Mouse (Mus musculus) lung, adult 2 months (tissue): ENCODE data around the gene Car10. TPM values are rescaled to one million over a fixed set of nuclear protein-coding genes. Genes with fewer than 3 reads are reported as not detected.

Experiments
- DNase-seq: peaks from one replicate; pipeline ENCODE4 v3.0.0; 2022
- H3K4me1 ChIP-seq: fragments of 200-500 bp; 2 replicates; pipeline ENCODE4 v1.6.1; 2011; ENCODE audit warnings: low read length; ENCODE audit not compliant: control insufficient read depth, insufficient read depth
- H3K4me3 ChIP-seq: fragments of 200-500 bp; replicated peaks from 2 replicates; pipeline ENCODE3; 2011; ENCODE audit warnings: low read depth, mild to moderate bottlenecking, control low read depth, low read length; ENCODE audit errors: extremely low read depth
- CTCF ChIP-seq: fragments of 200-500 bp; IDR thresholded peaks from 2 replicates; pipeline ENCODE4 v1.5.1; 2011; ENCODE audit warnings: mild to moderate bottlenecking, low read length, control low read depth; ENCODE audit not compliant: insufficient read depth
- POLR2A ChIP-seq: fragments of 200-500 bp; IDR thresholded peaks from 2 replicates; pipeline ENCODE4 v1.6.1; 2011; ENCODE audit warnings: low read depth, mild to moderate bottlenecking, control low read depth, low read length, borderline replicate concordance; ENCODE audit errors: extremely low read depth
- WGBS: fragments of 180-500 bp; shearing (Covaris S2); methylation state at CpG from one replicate; pipeline ENCODE4 v1.1.7; 2018; 5-methylcytosine and 5-hydroxymethylcytosine counted together
- polyA plus RNA-seq: library from polyadenylated mRNA; depleted of rRNA; stranded (reverse); fragments of >200 nt; gene quantifications from 2 replicates; pipeline ENCODE4 v1.2.3, GENCODE M21; 2012

Car10 gene
- polyA plus RNA-seq, 1 experiment, result not detected

DNA sequence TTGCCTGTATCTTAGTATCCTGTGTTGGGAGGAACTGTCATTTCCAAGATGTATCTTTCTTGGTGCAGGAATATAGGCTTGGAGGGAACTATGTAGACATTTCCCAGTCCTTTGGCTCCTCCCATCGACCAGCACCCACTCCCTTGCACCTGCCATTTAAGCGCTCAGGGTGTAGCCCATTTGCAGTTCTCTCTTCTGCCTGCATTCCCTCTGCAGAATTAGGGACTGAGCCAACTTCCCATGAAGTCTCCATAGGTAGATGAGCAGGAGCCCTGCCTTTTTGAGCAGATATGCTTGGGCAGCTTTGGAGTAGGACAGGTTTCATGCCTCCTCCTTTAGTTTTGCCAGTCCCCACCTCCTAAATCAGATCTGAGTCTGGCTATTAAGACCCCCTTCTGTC is 3.3 kb downstream of the Car10 start:
- TF ChIP-seq POLR2A (no peak), CTCF (no peak)
- H3K4me1 ChIP-seq, result no peaks in the 10 kb centered on the region
- no peak for DNase-seq
- no peak overlapping the region for H3K4me3 ChIP-seq
- WGBS, result 8% methylated on average over 2 of the region's 2 CpGs

DNA sequence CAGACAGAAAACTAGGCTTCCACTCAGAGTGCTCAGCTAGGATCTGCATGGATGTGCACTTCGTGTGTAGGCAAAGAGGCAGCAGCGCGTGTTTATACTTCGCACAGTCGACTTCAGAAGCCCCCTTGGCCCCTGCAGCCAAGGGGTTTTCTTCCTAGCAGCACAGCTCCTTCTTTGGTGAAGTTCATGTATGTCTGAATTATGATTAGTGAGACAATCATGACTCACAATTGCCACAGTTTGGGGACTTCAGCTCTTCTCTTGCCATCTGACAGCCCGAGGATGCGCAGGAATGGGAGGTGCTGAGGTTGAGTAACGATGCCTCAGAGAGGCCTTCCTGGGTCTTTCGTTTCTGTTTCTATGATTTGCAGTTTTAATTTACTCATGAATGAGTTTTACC is 4.5 kb downstream of the Car10 start:
- no peak overlapping the region for H3K4me3 ChIP-seq
- TF ChIP-seq CTCF (no peak), POLR2A (no peak)
- DNase-seq, result no peak
- H3K4me1 ChIP-seq, result no peaks in the 10 kb centered on the region
- WGBS, result 73% methylated on average over 9 of the region's 9 CpGs

- no peak for DNase-seq
- Histone ChIP-seq H3K4me1 (no peaks in the 10 kb centered on the region), H3K4me3 (no peak overlapping the region)
- TF ChIP-seq POLR2A (no peak), CTCF (no peak)
- 51% methylated on average over 3 of the region's 3 CpGs for WGBS
Observed at GRCm38 (mm10) chr11:93103101-93103815, 5.4 kb downstream of the Car10 start.

- H3K4me3 ChIP-seq, result no peak overlapping the region
- no peak for TF ChIP-seq POLR2A
- no peak for TF ChIP-seq CTCF
- 42% methylated on average over 1 of the region's 1 CpGs for WGBS
- H3K4me1 ChIP-seq, result peaks cover 2% of the 10 kb centered on the region; the same call in 1 of the 2 replicates
- DNase-seq, result no peak
Observed at GRCm38 (mm10) chr11:93109451-93109850, 11.6 kb downstream of the Car10 start.

- Histone ChIP-seq H3K4me3 (no peak overlapping the region), H3K4me1 (no peaks in the 10 kb centered on the region)
- TF ChIP-seq CTCF (no peak), POLR2A (no peak)
- 60% methylated on average over 10 of the region's 10 CpGs for WGBS
- DNase-seq, result no peak
Observed at GRCm38 (mm10) chr11:93120766-93121415, 23.1 kb downstream of the Car10 start.

GRCm38 (mm10) chr11:93123691-93124090 is 25.9 kb downstream of the Car10 start:
- WGBS, result 62% methylated on average over 4 of the region's 4 CpGs
- H3K4me3 ChIP-seq, result no peak overlapping the region
- H3K4me1 ChIP-seq, result no peaks in the 10 kb centered on the region
- DNase-seq, result no peak
- TF ChIP-seq POLR2A (no peak), CTCF (no peak)

- TF ChIP-seq POLR2A (no peak), CTCF (no peak)
- H3K4me3 ChIP-seq, result no peak overlapping the region
- no peaks in the 10 kb centered on the region for H3K4me1 ChIP-seq
- no peak for DNase-seq
- WGBS, result 69% methylated on average over 3 of the region's 3 CpGs
Observed at GRCm38 (mm10) chr11:93126466-93126865, 28.6 kb downstream of the Car10 start.

DNA sequence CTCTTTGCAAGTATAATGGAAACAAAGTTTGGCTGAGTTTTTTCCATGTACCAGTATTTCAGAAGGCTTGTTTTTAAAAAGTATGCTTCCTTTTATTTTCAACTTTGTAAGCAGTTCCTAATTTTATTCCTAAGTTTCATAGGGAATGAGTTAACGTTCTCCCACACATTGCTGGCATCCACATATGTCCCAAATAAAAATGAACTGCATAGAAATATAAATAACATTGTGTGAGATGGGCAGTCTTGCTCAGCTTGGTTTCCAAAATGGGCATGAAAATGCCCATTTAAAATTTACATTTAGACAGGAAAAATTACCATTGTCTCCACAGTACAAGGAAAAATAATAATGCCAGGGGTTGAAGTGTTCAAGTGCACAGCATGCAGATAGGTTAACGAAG is 30.7 kb downstream of the Car10 start:
- TF ChIP-seq CTCF (no peak), POLR2A (no peak)

GRCm38 (mm10) chr11:93137841-93138240 is 40.0 kb downstream of the Car10 start:
- H3K4me3 ChIP-seq, result no peak overlapping the region
- no peaks in the 10 kb centered on the region for H3K4me1 ChIP-seq
- TF ChIP-seq CTCF (no peak), POLR2A (no peak)
- DNase-seq, result no peak
- WGBS, result 75% methylated on average over 1 of the region's 1 CpGs

More for the DNA sequence above, 30.7 kb downstream of the Car10 start:
- no peak overlapping the region for H3K4me3 ChIP-seq
- 59% methylated on average over 2 of the region's 2 CpGs for WGBS
- H3K4me1 ChIP-seq, result no peaks in the 10 kb centered on the region
- no peak for DNase-seq

DNA sequence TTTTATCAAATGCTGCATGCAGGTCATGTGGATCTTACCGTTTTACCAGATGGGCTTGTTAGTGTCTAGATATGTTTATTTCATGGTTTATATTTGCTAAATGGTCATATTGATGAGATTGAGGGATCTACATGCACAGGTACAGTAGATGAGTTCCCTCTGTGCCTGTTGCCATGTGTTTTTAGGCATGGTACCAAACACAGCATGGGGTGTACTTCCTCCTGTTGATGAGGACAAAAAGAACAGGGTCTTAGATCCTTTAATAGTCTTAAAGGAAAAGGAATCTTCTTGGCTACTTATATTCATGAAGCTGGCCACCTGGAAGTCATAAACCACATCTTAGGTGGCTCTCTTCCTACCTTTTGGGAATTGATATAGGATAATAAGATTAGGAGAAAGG is 43.9 kb downstream of the Car10 start:
- no peak for DNase-seq
- Histone ChIP-seq H3K4me1 (no peaks in the 10 kb centered on the region), H3K4me3 (no peak overlapping the region)
- 76% methylated on average over 1 of the region's 1 CpGs for WGBS
- TF ChIP-seq CTCF (no peak), POLR2A (no peak)

DNA sequence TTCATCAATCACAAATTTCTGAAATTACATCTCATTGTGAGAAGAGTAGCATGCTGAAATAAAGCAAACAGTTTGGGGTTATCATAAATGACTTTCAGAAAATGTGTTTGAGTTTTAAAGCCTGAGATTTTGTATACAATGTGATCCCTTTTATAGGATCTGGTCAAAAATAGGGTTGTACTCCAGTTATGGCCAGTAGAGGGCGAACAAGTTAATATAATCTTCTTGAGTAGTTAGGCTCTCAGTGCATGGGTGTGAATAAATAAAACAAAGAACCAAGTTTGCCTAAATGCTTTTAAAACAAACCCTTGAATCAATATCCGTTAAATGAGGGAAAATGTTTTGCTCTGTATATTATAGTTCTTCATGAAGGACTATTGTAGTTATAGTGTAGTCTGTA is 46.7 kb downstream of the Car10 start:
- DNase-seq, result no peak
- 8% methylated on average over 2 of the region's 2 CpGs for WGBS
- TF ChIP-seq POLR2A (no peak), CTCF (no peak)
- H3K4me1 ChIP-seq, result no peaks in the 10 kb centered on the region
- no peak overlapping the region for H3K4me3 ChIP-seq
